Mouse (Mus musculus): ENCODE results near the gene Trnp1. TPM values are rescaled to one million over a fixed set of nuclear protein-coding genes. Genes with fewer than 3 reads are reported as not detected.
A peak's percentile ranks its signal among the peaks of the same experiment; 100 is the strongest.
"Not testable (repeated sequence)": the region's sequence is repeated elsewhere in the genome, so short reads cannot be mapped to it uniquely, and the experiment has no call there.

Gene Trnp1
- polyA plus RNA-seq (2015; fragmentation: Nextera tagmentation; extraction: Ambion mirVana), result 1.2 and 1.9 TPM in 2 replicates

DNA sequence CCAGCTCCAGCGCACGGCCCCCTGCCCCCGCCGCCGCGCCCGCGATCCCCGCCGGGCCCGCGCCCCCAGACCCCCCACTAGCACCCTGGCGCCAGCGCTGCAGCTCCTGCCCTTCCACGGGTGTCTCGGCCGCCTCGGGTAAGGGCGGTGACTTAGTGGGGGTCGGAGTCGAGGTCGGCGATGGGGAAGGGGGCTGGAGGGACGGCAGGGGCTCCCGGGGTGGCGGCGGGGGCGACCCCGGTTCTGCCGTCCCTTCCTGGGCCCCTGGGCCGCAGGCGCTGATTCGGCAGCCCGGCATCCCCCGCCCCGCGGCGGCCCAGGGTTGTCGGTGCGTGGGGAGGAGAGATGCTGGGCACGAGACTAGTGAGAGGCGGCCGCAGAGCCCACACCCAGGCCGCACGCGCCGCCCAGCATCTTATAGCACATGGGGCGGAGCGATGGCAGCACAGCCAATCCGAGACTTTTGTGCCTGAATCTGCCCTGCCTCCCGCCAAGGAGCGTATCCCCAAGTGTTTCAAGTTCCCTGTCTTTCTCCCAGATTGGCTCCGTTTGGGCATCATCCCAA is at the start of gene Trnp1:
TSS of gene Trnp1 (minus strand) at position 391 of the 565 bp plus-strand sequence.
- Histone ChIP-seq H3K27ac (no peak within 1 kb of the TSS), H3K9me3 (no peaks in the 10 kb centered on the region), H3K27me3 (peaks cover 92% of the 10 kb centered on the region), H3K9ac (replicated peaks) (peak within 1 kb of the TSS; percentile 71), H3K4me2 (replicated peaks) (peak within 1 kb of the TSS; percentile 96), H3K4me1 (replicated peaks) (peaks cover 18% of the 10 kb centered on the region), H3K36me3 (no peaks in the 10 kb centered on the region), H3K4me3 (replicated peaks) (peak within 1 kb of the TSS; percentile 68)
- peak; percentile 91 for ATAC-seq
- under 1% methylated on average over 50 of the region's 53 CpGs for WGBS

DNA sequence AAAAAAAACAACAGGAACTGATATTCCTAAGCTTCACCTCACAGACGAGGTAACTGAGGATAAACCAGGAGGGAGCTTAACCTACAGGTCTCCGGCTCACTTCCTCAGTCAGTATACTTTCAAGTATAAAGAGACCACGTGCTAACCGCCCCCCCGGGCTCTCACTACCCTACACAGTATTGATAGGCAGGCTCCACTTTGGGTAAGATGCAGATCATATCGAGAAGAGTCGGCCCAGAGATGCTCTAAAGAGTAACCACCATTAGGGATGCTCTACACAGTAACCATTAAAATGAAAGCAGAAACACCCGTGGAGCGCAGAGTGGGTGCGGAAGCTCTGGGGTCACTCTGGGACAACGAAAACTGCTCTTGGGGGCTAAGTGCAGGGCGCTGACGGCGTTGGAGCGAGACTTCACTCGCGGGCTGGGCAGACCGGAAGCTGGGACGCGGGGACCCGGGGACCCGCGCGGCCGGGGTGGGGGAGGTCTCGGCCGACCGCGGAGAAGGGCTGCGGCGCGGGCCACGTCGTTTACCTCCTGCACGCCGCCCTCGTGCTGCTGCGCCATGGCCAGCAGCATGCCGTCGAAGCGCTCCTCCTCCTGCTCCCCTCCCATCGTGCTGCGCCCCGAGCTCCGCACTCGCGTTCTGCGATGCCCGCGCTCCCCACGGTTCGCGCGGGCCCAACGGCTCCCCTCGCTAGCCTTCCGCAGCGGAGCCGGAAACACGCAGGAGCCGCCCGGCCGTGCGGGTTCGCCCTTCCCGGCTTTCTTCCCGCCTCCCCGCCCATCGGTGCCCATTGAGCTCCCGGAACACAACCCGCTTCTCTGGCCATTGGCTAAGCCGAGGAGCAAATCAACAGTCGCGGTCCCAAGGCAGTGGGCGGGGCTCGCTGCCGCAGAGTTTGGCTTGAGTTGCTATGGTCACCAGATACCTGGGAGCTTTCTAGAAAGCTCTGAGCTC is 47.2 kb upstream of the Trnp1 start, which contains the start of gene Nudc:
TSS of gene Nudc (minus strand) at position 725 of the 960 bp plus-strand sequence.
- peak within 1 kb of the TSS; percentile 72 for H3K27ac ChIP-seq
- H3K4me2 ChIP-seq (replicated peaks), result peak within 1 kb of the TSS; percentile 82
- H3K4me1 ChIP-seq (replicated peaks), result peaks cover 21% of the 10 kb centered on the region
- H3K9me3 ChIP-seq, result no peaks in the 10 kb centered on the region
- under 1% methylated on average over 58 of the region's 77 CpGs for WGBS
- 0 out of 2 replicates have a peak, but pooled peaks cover 5% of the 10 kb centered on the region for H3K27me3 ChIP-seq
- ATAC-seq, result peak; percentile 99
- peak within 1 kb of the TSS; percentile 91 for H3K9ac ChIP-seq (replicated peaks)
- H3K4me3 ChIP-seq (replicated peaks), result peak within 1 kb of the TSS; percentile 87
- peaks cover 19% of the 10 kb centered on the region for H3K36me3 ChIP-seq

DNA sequence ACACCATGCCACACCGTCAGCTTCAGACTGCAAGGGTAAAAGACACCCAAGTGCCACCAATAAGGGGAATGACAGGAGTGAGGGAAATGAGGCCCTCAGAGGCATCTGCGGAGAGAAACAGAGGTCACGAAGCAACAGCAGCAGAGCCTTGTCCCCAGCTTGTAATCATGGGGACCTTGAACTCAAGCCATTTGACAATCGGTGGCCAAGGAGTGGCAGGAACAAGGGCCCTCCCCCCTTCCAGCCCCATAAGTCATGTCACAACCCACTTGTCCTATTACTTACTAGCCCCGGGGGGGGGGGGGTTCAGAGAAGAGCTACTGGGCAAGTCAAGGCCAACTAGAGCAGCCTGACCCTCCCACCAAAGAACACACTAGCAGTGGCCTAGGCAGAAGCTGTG is 38.3 kb upstream of the Trnp1 start:
- peaks cover 94% of the 10 kb centered on the region for H3K36me3 ChIP-seq
- H3K4me2 ChIP-seq (replicated peaks), result no peak overlapping the region
- H3K27ac ChIP-seq, result no peak overlapping the region
- H3K9me3 ChIP-seq, result no peaks in the 10 kb centered on the region
- no peaks in the 10 kb centered on the region for H3K27me3 ChIP-seq
- 95% methylated on average over 5 of the region's 5 CpGs for WGBS
- no peak overlapping the region for H3K4me3 ChIP-seq (replicated peaks)
- ATAC-seq, result no peak
- H3K9ac ChIP-seq (replicated peaks), result no peak overlapping the region
- H3K4me1 ChIP-seq (replicated peaks), result no peaks in the 10 kb centered on the region

DNA sequence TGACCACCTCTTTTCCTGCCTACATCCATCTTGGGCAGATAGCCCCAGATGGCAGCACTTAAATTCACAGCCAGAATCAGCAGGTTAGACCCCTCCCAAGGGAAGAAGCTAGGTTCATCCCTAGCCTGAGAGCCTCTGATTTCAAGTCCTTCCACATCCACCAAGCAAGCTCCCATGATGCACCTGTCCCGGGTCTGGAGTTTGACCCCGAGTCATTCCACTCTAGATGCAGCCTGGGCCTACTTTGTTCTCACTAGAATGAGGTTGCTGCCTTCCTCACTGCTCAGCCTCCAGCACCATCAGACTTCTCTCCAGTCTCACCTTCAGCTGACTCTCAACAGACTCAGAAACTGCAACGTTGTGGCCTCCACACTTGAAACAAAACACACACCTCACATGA is 37.7 kb upstream of the Trnp1 start:
- ATAC-seq, result no peak
- peaks cover 96% of the 10 kb centered on the region for H3K36me3 ChIP-seq
- 89% methylated on average over 3 of the region's 3 CpGs for WGBS

DNA sequence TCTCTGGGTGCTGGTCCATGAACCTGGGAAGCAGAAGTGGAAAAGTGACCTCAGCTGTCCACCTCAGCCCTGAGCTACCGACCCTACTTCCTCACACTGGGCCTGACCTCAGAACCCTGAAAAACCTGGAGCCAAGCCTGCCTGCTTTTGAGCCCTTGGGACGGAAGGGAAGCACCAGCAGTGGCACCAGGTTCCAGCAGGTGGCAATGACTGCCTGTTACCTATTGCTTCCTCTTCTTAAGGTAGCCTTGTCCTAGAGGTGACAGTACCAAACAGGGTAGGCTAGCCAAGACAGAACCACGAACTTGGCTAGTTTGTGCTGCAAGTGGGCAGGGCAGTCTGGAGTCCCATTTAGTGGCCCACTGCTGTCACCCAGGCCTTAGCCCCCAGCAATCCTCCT is 34.4 kb upstream of the Trnp1 start:
- H3K4me2 ChIP-seq (replicated peaks), result no peak overlapping the region
- WGBS, result 96% methylated on average over 3 of the region's 3 CpGs

More for the DNA sequence above, 37.7 kb upstream of the Trnp1 start:
- no peak overlapping the region for H3K4me3 ChIP-seq (replicated peaks)
- no peak overlapping the region for H3K9ac ChIP-seq (replicated peaks)
- H3K27me3 ChIP-seq, result no peaks in the 10 kb centered on the region
- no peaks in the 10 kb centered on the region for H3K4me1 ChIP-seq (replicated peaks)
- no peak overlapping the region for H3K27ac ChIP-seq
- no peak overlapping the region for H3K4me2 ChIP-seq (replicated peaks)
- H3K9me3 ChIP-seq, result no peaks in the 10 kb centered on the region

DNA sequence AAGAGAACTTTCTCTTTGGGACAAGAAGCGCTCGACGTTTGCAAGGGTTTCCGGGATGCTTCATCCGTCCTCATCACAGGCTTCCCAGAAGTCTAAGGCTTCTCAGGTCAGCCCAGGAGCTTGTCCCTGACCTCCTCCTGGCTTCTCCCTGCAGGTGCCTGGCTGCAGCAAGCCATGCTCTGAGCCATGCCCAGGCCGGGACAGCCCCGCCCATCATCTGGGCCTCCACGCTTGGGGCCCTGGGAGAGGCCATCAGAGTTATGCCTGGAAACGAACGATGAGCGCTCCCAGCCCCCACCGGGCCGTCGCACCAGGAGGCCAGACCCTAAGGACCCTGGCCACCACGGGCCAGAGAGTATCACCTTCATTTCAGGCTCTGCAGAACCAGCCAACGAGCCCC is 29.4 kb upstream of the Trnp1 start:
- ATAC-seq, result no peak
- 75% methylated on average over 16 of the region's 16 CpGs for WGBS

More for the DNA sequence above, 34.4 kb upstream of the Trnp1 start:
- H3K27ac ChIP-seq, result no peak overlapping the region
- no peak for ATAC-seq
- H3K4me3 ChIP-seq (replicated peaks), result no peak overlapping the region
- no peaks in the 10 kb centered on the region for H3K9me3 ChIP-seq
- H3K36me3 ChIP-seq, result peaks cover 97% of the 10 kb centered on the region
- no peak overlapping the region for H3K9ac ChIP-seq (replicated peaks)
- H3K4me1 ChIP-seq (replicated peaks), result no peaks in the 10 kb centered on the region
- H3K27me3 ChIP-seq, result no peaks in the 10 kb centered on the region

DNA sequence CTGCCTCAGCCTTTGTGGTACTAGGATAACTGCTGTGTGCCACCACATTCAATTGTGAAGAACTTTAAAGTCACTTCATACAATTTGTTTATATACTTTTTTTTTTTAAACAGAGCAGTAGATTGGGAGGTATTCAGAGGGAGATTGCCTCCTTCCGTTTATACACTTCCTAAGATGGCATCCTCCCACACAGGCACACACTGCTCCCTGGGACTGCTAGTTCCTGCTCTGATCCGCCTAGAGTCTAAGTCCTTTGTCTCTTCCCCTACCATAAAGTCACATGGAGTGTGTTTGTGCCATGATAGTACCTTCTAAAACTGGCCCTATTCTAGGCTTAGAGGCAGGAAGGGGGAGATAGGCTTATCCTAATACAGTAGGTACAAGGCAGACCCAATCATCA is 23.2 kb upstream of the Trnp1 start:
- Histone ChIP-seq H3K27me3 (peaks cover 55% of the 10 kb centered on the region), H3K27ac (no peak overlapping the region), H3K36me3 (no peaks in the 10 kb centered on the region), H3K9me3 (no peaks in the 10 kb centered on the region), H3K4me2 (replicated peaks) (no peak overlapping the region), H3K4me3 (replicated peaks) (no peak overlapping the region), H3K4me1 (replicated peaks) (peaks cover 7% of the 10 kb centered on the region; the same call in 1 of the 2 replicates), H3K9ac (replicated peaks) (no peak overlapping the region)
- WGBS, result 71% methylated on average over 2 of the region's 2 CpGs
- no peak for ATAC-seq

More for the DNA sequence above, 29.4 kb upstream of the Trnp1 start:
- no peaks in the 10 kb centered on the region for H3K4me1 ChIP-seq (replicated peaks)
- no peak overlapping the region for H3K4me2 ChIP-seq (replicated peaks)
- no peaks in the 10 kb centered on the region for H3K9me3 ChIP-seq
- H3K4me3 ChIP-seq (replicated peaks), result no peak overlapping the region
- H3K9ac ChIP-seq (replicated peaks), result no peak overlapping the region; the same call in 1 of the 2 replicates
- peaks cover 52% of the 10 kb centered on the region for H3K36me3 ChIP-seq
- no peaks in the 10 kb centered on the region for H3K27me3 ChIP-seq
- no peak overlapping the region for H3K27ac ChIP-seq

DNA sequence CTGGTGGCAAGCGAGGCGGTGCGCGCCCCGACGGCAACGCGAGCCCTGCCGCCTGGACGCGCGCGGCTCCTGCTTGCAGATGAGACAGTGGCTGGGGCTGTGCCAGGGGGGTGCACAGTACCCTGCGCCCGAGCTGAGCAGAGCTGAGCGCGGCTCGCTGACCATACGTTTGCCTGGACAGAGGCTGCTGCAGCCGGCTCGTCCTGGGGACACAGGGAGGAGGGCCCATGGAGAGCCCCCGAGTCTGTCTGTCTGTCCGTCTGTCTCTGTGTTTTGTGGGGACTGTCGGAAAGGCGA is 21.0 kb upstream of the Trnp1 start:
- H3K4me3 ChIP-seq (replicated peaks), result peak overlapping the region; percentile 30
- no peak overlapping the region for H3K27ac ChIP-seq
- peaks cover 7% of the 10 kb centered on the region; the same call in 1 of the 2 replicates for H3K4me1 ChIP-seq (replicated peaks)
- peaks cover 61% of the 10 kb centered on the region for H3K27me3 ChIP-seq
- H3K9ac ChIP-seq (replicated peaks), result no peak overlapping the region; the same call in 1 of the 2 replicates
- 6% methylated on average over 25 of the region's 25 CpGs for WGBS
- no peaks in the 10 kb centered on the region for H3K9me3 ChIP-seq
- H3K4me2 ChIP-seq (replicated peaks), result peak overlapping the region; percentile 39
- H3K36me3 ChIP-seq, result no peaks in the 10 kb centered on the region
- ATAC-seq, result no peak

DNA sequence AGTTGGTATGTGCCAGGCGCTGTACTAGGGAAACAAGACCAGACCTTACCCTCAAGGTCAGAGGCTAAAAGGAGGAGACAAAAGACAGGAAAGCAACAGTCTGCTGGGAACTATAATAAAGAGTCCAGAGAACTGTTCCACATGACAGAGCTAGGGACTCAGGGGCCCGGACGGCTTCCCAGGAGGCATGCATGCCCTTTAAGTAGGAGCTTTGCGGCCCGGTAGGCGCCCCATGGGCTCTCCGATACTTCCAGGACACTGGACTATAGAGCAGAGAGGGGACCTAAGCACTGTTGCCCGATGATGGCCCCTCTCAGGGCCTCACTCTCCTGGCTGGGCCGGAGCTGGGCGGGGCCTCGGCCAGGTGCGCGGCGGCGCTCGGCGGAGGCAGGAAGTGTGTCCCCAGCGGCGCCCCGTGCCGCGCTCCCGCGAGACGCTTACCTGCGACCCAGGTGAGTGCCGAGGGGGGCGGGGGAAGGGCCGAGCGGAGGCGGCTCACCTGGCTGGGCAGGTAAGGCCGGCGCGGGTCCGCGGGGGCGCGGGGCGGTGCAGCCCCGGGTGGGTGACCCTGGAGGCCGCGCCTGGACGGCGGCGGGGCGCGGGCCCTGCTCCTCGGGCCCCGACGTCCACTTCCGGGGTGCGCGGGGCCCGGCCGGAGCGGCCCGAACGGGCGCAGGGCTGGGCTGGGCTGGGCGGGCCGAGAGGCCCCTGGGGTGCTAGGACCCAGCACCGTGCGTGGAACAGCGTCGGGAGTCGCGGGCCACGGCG is 20.4 kb upstream of the Trnp1 start, which contains the start of gene Kdf1:
TSS of gene Kdf1 (plus strand) at position 363 of the 768 bp plus-strand sequence.
- no peaks in the 10 kb centered on the region for H3K9me3 ChIP-seq
- 4% methylated on average over 57 of the region's 69 CpGs for WGBS
- no peaks in the 10 kb centered on the region for H3K36me3 ChIP-seq
- ATAC-seq, result no peak
- H3K4me3 ChIP-seq (replicated peaks), result peak within 1 kb of the TSS; percentile 30
- H3K4me1 ChIP-seq (replicated peaks), result peaks cover 7% of the 10 kb centered on the region; the same call in 1 of the 2 replicates
- no peak within 1 kb of the TSS; the same call in 1 of the 2 replicates for H3K9ac ChIP-seq (replicated peaks)
- H3K27me3 ChIP-seq, result peaks cover 61% of the 10 kb centered on the region
- peak within 1 kb of the TSS; percentile 39 for H3K4me2 ChIP-seq (replicated peaks)
- H3K27ac ChIP-seq, result no peak within 1 kb of the TSS

DNA sequence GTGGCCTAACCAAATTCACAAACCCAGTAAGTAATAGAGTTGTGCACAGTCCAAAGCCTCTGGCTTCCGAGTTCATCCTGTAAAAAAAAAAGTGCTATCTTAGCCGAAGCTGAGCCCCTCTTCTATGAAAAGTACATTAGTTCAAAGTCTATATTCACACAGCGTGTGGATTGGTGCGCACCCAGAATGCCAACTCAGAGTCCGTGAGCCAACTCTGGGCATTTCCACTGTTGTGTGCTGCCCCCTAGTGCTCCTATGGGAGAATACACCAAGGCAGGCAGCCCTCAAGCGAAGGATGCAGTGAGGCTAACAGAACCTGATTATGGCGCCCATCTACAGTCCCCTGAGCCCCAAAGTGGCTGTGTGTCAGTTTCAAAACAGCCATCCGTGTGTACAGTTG is 14.6 kb upstream of the Trnp1 start:
- Histone ChIP-seq H3K4me3 (replicated peaks) (no peak overlapping the region), H3K27ac (no peak overlapping the region), H3K27me3 (peaks cover 21% of the 10 kb centered on the region), H3K4me1 (replicated peaks) (no peaks in the 10 kb centered on the region), H3K9me3 (no peaks in the 10 kb centered on the region), H3K9ac (replicated peaks) (no peak overlapping the region), H3K36me3 (no peaks in the 10 kb centered on the region), H3K4me2 (replicated peaks) (no peak overlapping the region)
- 15% methylated on average over 8 of the region's 8 CpGs for WGBS
- ATAC-seq, result no peak

DNA sequence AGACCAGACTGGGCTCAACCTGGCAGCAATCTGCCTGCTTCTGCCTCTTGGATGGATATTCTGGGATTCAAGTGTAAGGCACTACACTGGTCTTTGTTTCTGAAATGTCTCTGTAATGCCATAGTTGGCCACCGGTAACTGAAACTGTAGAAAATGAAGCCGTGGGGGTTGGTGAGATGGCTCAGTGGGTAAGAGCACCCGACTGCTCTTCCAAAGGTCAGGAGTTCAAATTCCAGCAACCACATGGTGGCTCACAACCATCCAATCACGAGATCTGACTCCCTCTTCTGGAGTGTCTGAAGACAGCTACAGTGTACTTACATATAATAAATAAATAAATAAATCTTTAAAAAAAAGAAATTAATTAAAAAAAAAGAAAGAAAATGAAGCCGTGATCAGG is 14.2 kb upstream of the Trnp1 start:
- H3K27ac ChIP-seq; ATAC-seq; H3K4me2 ChIP-seq (replicated peaks); H3K4me1 ChIP-seq (replicated peaks); H3K4me3 ChIP-seq (replicated peaks); H3K9ac ChIP-seq (replicated peaks); H3K9me3 ChIP-seq; H3K36me3 ChIP-seq: not testable (repeated sequence)
- 53% methylated on average over 5 of the region's 5 CpGs for WGBS
- H3K27me3 ChIP-seq, result peaks cover 16% of the 10 kb centered on the region
